ENCODE assay signal across 8 mouse cellular contexts in genomic region chr10:105774382-105774781, GRCm38 (mm10).
A peak's percentile ranks its signal among the peaks of the same experiment; 100 is the strongest.
DNase-seq lines count a peak whose midpoint lies in the region; ATAC-seq and TF ChIP-seq lines count a peak whose summit lies in the region.

No protein-coding gene starts in this region.

- H3K4me3 ChIP-seq in spleen, adult 2 months (ENCODE audit: extremely low read depth, insufficient read depth, insufficient read length) = no peak overlapping the region
- no peak overlapping the region for H3K4me3 ChIP-seq in midbrain, embryonic 12.5 days
- no peak overlapping the region for H3K4me3 ChIP-seq in small intestine, adult 2 months (ENCODE audit: low read depth, low read length)

- H3K4me2 ChIP-seq in midbrain, embryonic 12.5 days (replicated peaks) = no peak overlapping the region

- no peak overlapping the region for H3K9ac ChIP-seq in midbrain, embryonic 12.5 days (replicated peaks)

- H3K4me1 ChIP-seq in spleen, adult 2 months (ENCODE audit: control insufficient read depth, insufficient read depth, insufficient read length) = no peaks in the 10 kb centered on the region
- H3K4me1 ChIP-seq in midbrain, embryonic 12.5 days = no peaks in the 10 kb centered on the region
- H3K4me1 ChIP-seq in small intestine, adult 2 months (ENCODE audit: control insufficient read depth, insufficient read depth, insufficient read length, low read length) = no peaks in the 10 kb centered on the region

- no peak for TF ChIP-seq POLR2A in spleen, adult 2 months (IDR thresholded peaks at IDR 0.05; ENCODE audit: low read depth, low read length)
- TF ChIP-seq POLR2A in small intestine, adult 2 months (IDR thresholded peaks at IDR 0.05; ENCODE audit: low read depth, low read length) = no peak

- H3K27ac ChIP-seq in spleen, adult 2 months (ENCODE audit: insufficient read depth, low read length) = no peak overlapping the region
- H3K27ac ChIP-seq in midbrain, embryonic 12.5 days (replicated peaks) = no peak overlapping the region
- no peak overlapping the region for H3K27ac ChIP-seq in small intestine, adult 2 months (ENCODE audit: insufficient read depth, low read depth, low read length)

- 26% methylated on average over 6 of the region's 6 CpGs for WGBS in spleen, adult 2 months
- WGBS in midbrain, embryonic 12.5 days = 14% methylated on average over 6 of the region's 6 CpGs
- WGBS in small intestine, adult 2 months = 13% methylated on average over 6 of the region's 6 CpGs

- H3K27me3 ChIP-seq in spleen, adult 2 months (ENCODE audit: control insufficient read depth, insufficient read depth, low read length) = no peaks in the 10 kb centered on the region
- H3K27me3 ChIP-seq in midbrain, embryonic 12.5 days = no peaks in the 10 kb centered on the region
- no peaks in the 10 kb centered on the region for H3K27me3 ChIP-seq in small intestine, adult 2 months (ENCODE audit: control insufficient read depth, insufficient read depth, low read length)

- TF ChIP-seq CTCF in spleen, adult 2 months (IDR thresholded peaks at IDR 0.05; ENCODE audit: extremely low read depth, insufficient read depth, insufficient read length, insufficient replicate concordance) = peak; percentile 40; the same call in 1 of the 2 replicates
- TF ChIP-seq CTCF in small intestine, adult 2 months (IDR thresholded peaks at IDR 0.05; ENCODE audit: extremely low read depth, insufficient read length, insufficient replicate concordance, low read depth, low read length) = peak; percentile 67; the same call in 1 of the 2 replicates

- no peaks in the 10 kb centered on the region for H3K9me3 ChIP-seq in midbrain, embryonic 12.5 days

- no peaks in the 10 kb centered on the region for H3K36me3 ChIP-seq in spleen, adult 2 months (ENCODE audit: control insufficient read depth, insufficient read depth, low read length)
- H3K36me3 ChIP-seq in midbrain, embryonic 12.5 days = 0 out of 2 replicates have a peak, but pooled peaks cover 3% of the 10 kb centered on the region
- H3K36me3 ChIP-seq in small intestine, adult 2 months (ENCODE audit: control insufficient read depth, insufficient read depth, low read length) = no peaks in the 10 kb centered on the region

- intact Hi-C loops in left cerebral cortex, postnatal 25 days (cut with DNase I) = loop anchor here (10.0 kb wide), 1 partner anchor 1990 kb away; no protein-coding TSS in a partner anchor

- ATAC-seq in midbrain, embryonic 12.5 days (ENCODE audit: low FRiP score, low read depth) = peak; percentile 73; the same call in 1 of the 2 replicates

- peak in 1 of 2 experiments; percentile 20 for DNase-seq in spleen, adult 2 months (ENCODE audit: low read depth in 1 of 2, low spot score in 2 of 2)
- DNase-seq in spleen, adult 12 weeks (ENCODE audit: low spot score) = no peak
- peak; percentile 75 to 82 for DNase-seq in cerebellum, postnatal 36 days
- DNase-seq in gastrocnemius, adult 8-10 months (ENCODE audit: low spot score in 2 of 2) = peak; percentile 5 to 22
- DNase-seq in kidney, adult 18-20 months = peak; percentile 76
- DNase-seq in left cerebral cortex, postnatal 25 days (ENCODE audit: low spot score in 2 of 2) = peak; percentile 79 to 89
